Mouse (Mus musculus) liver, embryonic 13.5 days (tissue): ENCODE data around the gene Krtap9-5. TPM values are rescaled to one million over a fixed set of nuclear protein-coding genes. Genes with fewer than 3 reads are reported as not detected.

Experiments
- ATAC-seq: fragments of 200-750 bp; cut with Nextera tagmentation; 2 replicates; pipeline ENCODE4 v1.8.0; 2017; ENCODE audit warnings: low read depth, mild to moderate bottlenecking, moderate number of reproducible peaks, moderate library complexity
- DNase-seq: peaks from one replicate; pipeline ENCODE4 v3.0.0; 2022
- H3K27ac ChIP-seq: fragments of 300-500 bp; sonication (generic); 2 replicates; pipeline ENCODE4 v1.5.1; 2015; ENCODE audit warnings: moderate library complexity, mild to moderate bottlenecking, inconsistent platforms
- H3K27me3 ChIP-seq: fragments of 300-500 bp; sonication (generic); 2 replicates; pipeline ENCODE4 v1.6.1; 2015; ENCODE audit warnings: mild to moderate bottlenecking, inconsistent platforms
- H3K36me3 ChIP-seq: fragments of 300-500 bp; sonication (generic); 2 replicates; pipeline ENCODE4 v1.6.1; 2015; ENCODE audit warnings: mild to moderate bottlenecking, inconsistent platforms
- H3K4me1 ChIP-seq: fragments of 300-500 bp; sonication (generic); replicated peaks from 2 replicates; pipeline ENCODE4 v1.6.1; 2015; ENCODE audit warnings: inconsistent platforms
- H3K4me2 ChIP-seq: fragments of 300-500 bp; sonication (generic); 2 replicates; pipeline ENCODE4 v1.6.1; 2015; ENCODE audit warnings: inconsistent platforms, mild to moderate bottlenecking, moderate library complexity
- H3K4me3 ChIP-seq: fragments of 300-500 bp; sonication (generic); replicated peaks from 2 replicates; pipeline ENCODE4 v1.5.1; 2015; ENCODE audit warnings: mild to moderate bottlenecking, inconsistent platforms
- H3K9ac ChIP-seq: fragments of 300-500 bp; sonication (generic); 2 replicates; pipeline ENCODE4 v1.6.1; 2015; ENCODE audit warnings: mild to moderate bottlenecking, inconsistent platforms
- H3K9me3 ChIP-seq: fragments of 300-500 bp; sonication (generic); replicated peaks from 2 replicates; pipeline ENCODE4 v1.6.1; 2016; ENCODE audit warnings: inconsistent platforms
- WGBS: fragments of 180-500 bp; shearing (Covaris S2); methylation state at CpG from one replicate; pipeline ENCODE4 v1.1.7; 2015; ENCODE audit not compliant: insufficient replicate concordance; 5-methylcytosine and 5-hydroxymethylcytosine counted together
- polyA plus RNA-seq: library from polyadenylated mRNA; unstranded; fragments of >200 nt; fragmentation: Nextera tagmentation; extraction: Ambion mirVana; gene quantifications from 2 replicates; pipeline ENCODE4 v1.2.1, GENCODE M21; 2015

Krtap9-5 gene
- polyA plus RNA-seq, 1 experiment from 2014 or later: not detected

DNA sequence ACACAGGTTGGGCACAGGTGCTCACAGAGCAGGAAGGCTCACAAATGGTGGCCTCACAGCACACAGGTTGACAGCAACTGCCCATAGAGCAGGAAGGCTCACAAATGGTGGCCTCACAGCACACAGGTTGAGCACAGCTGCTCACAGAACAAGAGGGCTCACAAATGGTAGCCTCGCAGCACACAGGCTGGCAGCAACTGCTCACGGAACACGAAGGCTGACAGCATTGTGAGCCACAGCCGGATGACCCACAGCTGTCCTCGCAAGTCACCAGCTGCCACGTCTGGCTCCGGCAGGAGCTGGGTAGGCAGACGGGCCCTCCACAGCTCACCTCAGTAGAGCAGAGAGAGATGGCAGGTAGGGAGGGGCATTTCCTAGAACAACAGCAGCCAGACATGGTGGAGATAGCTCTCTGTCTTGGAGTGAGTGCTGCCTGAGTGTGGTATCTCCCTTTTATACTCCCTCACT, 37.9 kb downstream of the Krtap9-5 start, which contains the start of gene Krtap16-1:
Gene Krtap16-1 (minus strand): TSS at position 418 of the 468 bp plus-strand sequence.
- DNase-seq: no peak
- no peak for ATAC-seq
- Histone ChIP-seq H3K4me2 (no peak within 1 kb of the TSS), H3K27ac (no peak within 1 kb of the TSS), H3K36me3 (no peaks in the 10 kb centered on the region), H3K9me3 (no peaks in the 10 kb centered on the region), H3K4me3 (no peak within 1 kb of the TSS), H3K9ac (no peak within 1 kb of the TSS), H3K27me3 (no peaks in the 10 kb centered on the region), H3K4me1 (no peaks in the 10 kb centered on the region)
- WGBS: 62% methylated on average over 8 of the region's 8 CpGs

DNA sequence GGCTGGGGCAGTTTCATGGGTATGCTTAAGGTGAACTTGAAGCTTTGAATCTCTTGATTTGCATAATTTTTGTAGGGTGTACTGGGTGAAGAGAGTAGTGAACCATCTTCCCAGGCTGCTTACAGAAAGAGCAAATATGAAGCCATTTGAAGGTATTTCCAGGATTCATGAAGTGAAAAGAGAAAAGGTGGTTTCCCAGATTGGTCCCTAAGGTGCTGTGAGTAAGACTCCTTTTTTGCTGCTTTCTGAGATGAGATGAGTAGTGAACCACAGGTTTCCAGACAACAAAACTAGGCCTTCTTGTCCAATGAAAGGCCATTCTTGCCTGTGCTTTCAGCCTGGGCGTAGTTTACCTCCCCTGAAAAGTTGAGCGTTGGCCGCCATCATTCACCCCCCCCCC, 40.3 kb downstream of the Krtap9-5 start:
- Histone ChIP-seq H3K9me3 (no peaks in the 10 kb centered on the region), H3K4me3 (no peak overlapping the region), H3K36me3 (no peaks in the 10 kb centered on the region), H3K4me1 (no peaks in the 10 kb centered on the region), H3K27me3 (peaks cover 5% of the 10 kb centered on the region), H3K4me2 (no peak overlapping the region), H3K27ac (no peak overlapping the region), H3K9ac (no peak overlapping the region)
- ATAC-seq (no peak), DNase-seq (no peak)
- 70% methylated on average over 3 of the region's 3 CpGs for WGBS

DNA sequence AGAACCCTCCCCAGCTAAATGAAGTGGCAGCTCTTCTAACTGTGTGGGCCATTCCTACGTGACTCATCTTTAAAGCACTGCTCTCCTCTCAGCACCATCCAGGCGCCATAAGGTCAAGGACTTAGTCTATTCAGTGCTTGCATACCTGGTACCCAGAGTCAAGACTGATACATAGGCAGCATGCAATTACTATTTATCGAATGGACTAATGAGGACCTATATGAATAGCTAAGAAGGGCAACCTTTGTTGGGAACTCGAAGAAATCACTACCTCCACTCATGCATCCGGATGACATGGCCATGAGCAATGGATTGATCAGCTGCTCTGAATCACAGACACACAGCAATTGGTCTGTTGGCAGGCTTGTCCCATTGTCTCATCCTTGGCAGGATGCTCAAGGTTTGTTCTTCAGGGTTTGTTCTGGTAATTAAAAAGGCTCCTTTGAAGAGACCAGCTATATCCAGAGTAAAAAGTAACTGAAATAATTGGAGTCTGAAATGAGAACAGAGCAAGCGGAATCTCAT, 41.7 kb downstream of the Krtap9-5 start:
- no peaks in the 10 kb centered on the region for H3K36me3 ChIP-seq
- ATAC-seq: no peak
- WGBS: 50% methylated on average over 6 of the region's 6 CpGs
- peaks cover 14% of the 10 kb centered on the region for H3K27me3 ChIP-seq
- no peak overlapping the region for H3K4me3 ChIP-seq
- no peaks in the 10 kb centered on the region for H3K9me3 ChIP-seq
- no peak overlapping the region for H3K9ac ChIP-seq
- H3K27ac ChIP-seq: no peak overlapping the region
- H3K4me1 ChIP-seq: no peaks in the 10 kb centered on the region
- no peak for DNase-seq
- H3K4me2 ChIP-seq: no peak overlapping the region

DNA sequence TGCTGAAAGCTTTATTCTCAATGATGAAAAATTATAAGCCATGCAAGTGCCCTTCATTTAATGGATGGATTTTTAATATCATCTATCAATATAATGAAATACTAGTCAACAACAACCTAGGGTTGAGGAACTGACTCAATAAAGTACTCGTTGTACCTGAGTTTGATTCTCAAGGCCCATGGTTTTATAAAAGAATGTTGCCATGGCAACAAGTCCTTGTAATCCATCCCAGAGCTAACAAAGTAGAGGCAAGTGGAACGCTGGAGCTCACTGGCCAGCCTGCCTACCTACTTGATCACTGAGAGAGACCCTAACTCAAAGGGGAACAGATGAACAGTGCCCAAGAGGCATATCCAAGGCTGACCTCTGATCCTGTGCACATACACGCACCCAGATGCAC, 42.3 kb downstream of the Krtap9-5 start:
- no peaks in the 10 kb centered on the region for H3K9me3 ChIP-seq
- no peak overlapping the region for H3K4me3 ChIP-seq
- no peaks in the 10 kb centered on the region for H3K36me3 ChIP-seq
- ATAC-seq (no peak), DNase-seq (no peak)
- peaks cover 14% of the 10 kb centered on the region for H3K27me3 ChIP-seq
- no peak overlapping the region for H3K9ac ChIP-seq
- no peaks in the 10 kb centered on the region for H3K4me1 ChIP-seq
- H3K27ac ChIP-seq: no peak overlapping the region
- H3K4me2 ChIP-seq: no peak overlapping the region
- 60% methylated on average over 3 of the region's 3 CpGs for WGBS

DNA sequence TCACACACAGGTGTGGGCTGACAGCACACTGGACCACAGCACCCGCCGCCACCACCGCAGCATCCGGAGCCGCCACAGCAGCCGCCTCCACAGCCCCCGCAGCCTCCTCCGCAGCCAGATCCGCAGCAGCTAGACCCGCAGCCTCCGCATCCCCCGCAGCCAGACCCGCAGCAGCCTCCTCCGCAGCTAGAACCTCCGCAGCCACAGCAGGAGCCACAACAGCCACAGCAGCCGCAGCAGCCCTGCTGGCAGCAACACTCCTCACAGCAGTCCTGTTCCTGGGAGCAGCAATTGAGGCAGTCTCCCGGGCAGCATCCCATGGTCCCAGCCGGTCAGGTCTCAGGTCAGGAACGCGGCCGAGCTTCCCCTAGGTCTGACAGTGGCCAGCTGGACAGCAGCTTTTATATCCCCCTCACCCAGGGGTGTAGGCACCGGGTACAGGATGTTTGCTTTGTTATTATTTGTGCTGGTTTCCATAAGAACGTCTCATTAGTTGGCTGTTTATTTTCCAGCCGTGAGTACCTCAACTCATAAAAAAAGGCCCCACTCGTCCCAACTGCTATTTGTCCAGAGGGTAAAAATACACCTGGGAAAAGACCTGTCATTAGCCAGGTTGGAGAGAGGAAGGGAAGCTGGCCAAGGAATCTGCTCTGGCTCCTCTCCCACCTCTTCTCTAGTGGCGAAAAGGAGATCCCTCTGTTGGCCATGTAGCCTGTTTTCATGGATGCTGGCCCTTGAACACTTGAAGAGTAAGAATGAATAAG, 45.5 kb downstream of the Krtap9-5 start, which contains the start of gene Krtap17-1:
Gene Krtap17-1 (minus strand): TSS at position 375 of the 764 bp plus-strand sequence.
- DNase-seq: no peak

DNA sequence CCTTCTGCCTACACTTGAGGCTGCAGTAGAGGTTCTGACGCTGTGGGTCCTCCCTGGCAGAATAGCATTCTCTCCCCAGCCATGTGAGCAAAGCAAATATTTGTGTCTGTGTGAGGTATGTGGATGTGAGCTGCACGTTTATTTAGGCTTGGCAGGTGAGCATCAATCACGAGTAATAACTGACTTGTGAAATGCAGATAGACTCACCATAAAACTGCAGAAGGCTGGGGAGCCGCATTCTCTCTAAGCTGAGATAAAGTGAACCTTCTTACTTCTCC, 46.0 kb downstream of the Krtap9-5 start:
- WGBS: 44% methylated on average over 4 of the region's 4 CpGs
- ATAC-seq (no peak), DNase-seq (no peak)
- Histone ChIP-seq H3K9me3 (no peaks in the 10 kb centered on the region), H3K36me3 (no peaks in the 10 kb centered on the region), H3K4me1 (no peaks in the 10 kb centered on the region), H3K4me3 (no peak overlapping the region), H3K27me3 (peaks cover 14% of the 10 kb centered on the region), H3K9ac (no peak overlapping the region), H3K4me2 (no peak overlapping the region), H3K27ac (no peak overlapping the region)

More for the DNA sequence above, 45.5 kb downstream of the Krtap9-5 start, which contains the start of gene Krtap17-1:
- Histone ChIP-seq H3K9ac (no peak within 1 kb of the TSS), H3K9me3 (no peaks in the 10 kb centered on the region), H3K4me2 (no peak within 1 kb of the TSS), H3K4me3 (no peak within 1 kb of the TSS), H3K4me1 (no peaks in the 10 kb centered on the region), H3K36me3 (no peaks in the 10 kb centered on the region), H3K27ac (no peak within 1 kb of the TSS), H3K27me3 (peaks cover 14% of the 10 kb centered on the region)
- 31% methylated on average over 26 of the region's 26 CpGs for WGBS
- ATAC-seq: no peak

DNA sequence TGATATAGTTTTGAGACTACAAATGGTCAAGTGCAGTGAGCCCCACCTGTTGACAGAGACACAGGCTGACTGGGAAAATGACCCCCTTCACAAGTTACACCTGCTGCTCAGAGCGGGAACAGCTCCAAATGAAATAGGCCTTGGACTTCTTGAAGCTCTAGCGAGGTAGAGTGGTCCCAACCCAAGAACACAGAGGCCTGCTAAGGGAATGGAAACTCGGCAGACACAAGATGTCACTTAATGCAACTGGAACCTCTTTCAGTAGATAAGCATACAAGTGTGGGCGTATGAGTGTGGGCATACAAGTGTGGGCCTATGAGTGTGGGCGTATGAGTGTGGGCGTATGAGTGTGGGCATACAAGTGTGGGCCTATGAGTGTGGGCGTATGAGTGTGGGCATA, 50.8 kb downstream of the Krtap9-5 start:
- Histone ChIP-seq H3K9ac (no peak overlapping the region), H3K36me3 (no peaks in the 10 kb centered on the region), H3K27ac (no peak overlapping the region), H3K9me3 (no peaks in the 10 kb centered on the region), H3K27me3 (peaks cover 5% of the 10 kb centered on the region; the same call in 1 of the 2 replicates), H3K4me3 (no peak overlapping the region), H3K4me2 (no peak overlapping the region), H3K4me1 (no peaks in the 10 kb centered on the region)
- WGBS: 69% methylated on average over 7 of the region's 7 CpGs
- no peak for ATAC-seq
- no peak for DNase-seq

Other genes starting within 250 kb of the Krtap9-5 start
- gene Gm14180, start 214.2 kb upstream of the Krtap9-5 start, polyA plus RNA-seq: not detected in 2 replicates
- not detected in 2 replicates for gene Gm11595, start 175.6 kb upstream of the Krtap9-5 start, polyA plus RNA-seq
- gene Krtap4-8, start 167.8 kb upstream of the Krtap9-5 start, polyA plus RNA-seq: not detected in 2 replicates
- gene Krtap4-9, start 163.3 kb upstream of the Krtap9-5 start, polyA plus RNA-seq: not detected in 2 replicates
- not detected in 2 replicates for gene Gm11596, start 155.0 kb upstream of the Krtap9-5 start, polyA plus RNA-seq
- not detected in 2 replicates for gene Gm11569, start 149.5 kb upstream of the Krtap9-5 start, polyA plus RNA-seq
- not detected in 2 replicates for gene Gm11554, start 144.0 kb upstream of the Krtap9-5 start, polyA plus RNA-seq
- gene Krtap4-13, start 138.6 kb upstream of the Krtap9-5 start, polyA plus RNA-seq: not detected in 2 replicates
- gene Gm11564, start 132.8 kb upstream of the Krtap9-5 start, polyA plus RNA-seq: not detected in 2 replicates
- gene 2300003K06Rik, start 110.4 kb upstream of the Krtap9-5 start, polyA plus RNA-seq: not detected in 2 replicates
- gene Krtap4-16, start 96.9 kb upstream of the Krtap9-5 start, polyA plus RNA-seq: not detected in 2 replicates
- gene Gm11568, start 90.6 kb upstream of the Krtap9-5 start, polyA plus RNA-seq: not detected in 2 replicates
- not detected in 2 replicates for gene Gm11559, start 84.0 kb upstream of the Krtap9-5 start, polyA plus RNA-seq
- not detected in 2 replicates for gene Krtap9-1, start 75.1 kb upstream of the Krtap9-5 start, polyA plus RNA-seq
- not detected in 2 replicates for gene Gm11567, start 69.3 kb upstream of the Krtap9-5 start, polyA plus RNA-seq
- not detected in 2 replicates for gene Krtap31-1, start 40.6 kb upstream of the Krtap9-5 start, polyA plus RNA-seq
- not detected in 2 replicates for gene Gm11565, start 33.7 kb upstream of the Krtap9-5 start, polyA plus RNA-seq
- gene Krtap31-2, start 12.2 kb upstream of the Krtap9-5 start, polyA plus RNA-seq: not detected in 2 replicates
- gene Krtap29-1, start 30.6 kb downstream of the Krtap9-5 start, polyA plus RNA-seq: not detected in 2 replicates
- gene Krtap16-1, start 38.1 kb downstream of the Krtap9-5 start, polyA plus RNA-seq: not detected in 2 replicates
- gene Krtap17-1, start 45.5 kb downstream of the Krtap9-5 start, polyA plus RNA-seq: not detected in 2 replicates
- gene Krt33a, start 67.7 kb downstream of the Krtap9-5 start, polyA plus RNA-seq: not detected in 2 replicates
- not detected in 2 replicates for gene Krt33b, start 81.4 kb downstream of the Krtap9-5 start, polyA plus RNA-seq
- gene Krt34, start 93.1 kb downstream of the Krtap9-5 start, polyA plus RNA-seq: not detected in 2 replicates
- gene Krt31, start 102.1 kb downstream of the Krtap9-5 start, polyA plus RNA-seq: not detected in 2 replicates
- gene Krt32, start 139.8 kb downstream of the Krtap9-5 start, polyA plus RNA-seq: not detected in 2 replicates
- not detected in 2 replicates for gene Krt35, start 147.8 kb downstream of the Krtap9-5 start, polyA plus RNA-seq
- not detected in 2 replicates for gene Krt36, start 157.2 kb downstream of the Krtap9-5 start, polyA plus RNA-seq
- gene Krt13, start 173.1 kb downstream of the Krtap9-5 start, polyA plus RNA-seq: 0.10 and 0.20 TPM in 2 replicates
- gene Krt15, start 187.5 kb downstream of the Krtap9-5 start, polyA plus RNA-seq: 1.5 and 2.1 TPM in 2 replicates
- 2.6 and 4.3 TPM in 2 replicates for gene Krt19, start 200.2 kb downstream of the Krtap9-5 start, polyA plus RNA-seq
- gene Krt9, start 244.8 kb downstream of the Krtap9-5 start, polyA plus RNA-seq: not detected in 2 replicates